Mouse (Mus musculus) urinary bladder, adult 2 months (tissue): ENCODE data around the gene Hemgn. TPM values are rescaled to one million over a fixed set of nuclear protein-coding genes. Genes with fewer than 3 reads are reported as not detected.
A peak's percentile ranks its signal among the peaks of the same experiment; 100 is the strongest.

Experiments used
- DNase-seq: peaks from one replicate; pipeline ENCODE4 v3.0.0; 2022; ENCODE audit warnings: low spot score
- polyA plus RNA-seq: library from polyadenylated mRNA; depleted of rRNA; stranded (reverse); fragments of >200 nt; gene quantifications from 2 replicates; pipeline ENCODE4 v1.2.3, GENCODE M21; 2012; rRNA removed

Gene Hemgn
- 0.06 and 0.07 TPM in 2 replicates for polyA plus RNA-seq

- no peak for DNase-seq
Observed at GRCm38 (mm10) chr4:46413406-46413805, at the start of gene Hemgn. Gene Hemgn, minus strand, starts transcription at chr4:46413506.

GRCm38 (mm10) chr4:46458411-46458810, 45.1 kb upstream of the Hemgn start:
- no peak for DNase-seq

- DNase-seq: no peak
Observed at GRCm38 (mm10) chr4:46457186-46457585, 43.9 kb upstream of the Hemgn start.

GRCm38 (mm10) chr4:46456762-46457161, 43.5 kb upstream of the Hemgn start:
- no peak for DNase-seq

- no peak for DNase-seq
Observed at GRCm38 (mm10) chr4:46454097-46454864, 41.0 kb upstream of the Hemgn start.

- no peak for DNase-seq
Observed at GRCm38 (mm10) chr4:46452855-46453719, 39.8 kb upstream of the Hemgn start.

GRCm38 (mm10) chr4:46452481-46452850, 39.2 kb upstream of the Hemgn start:
- peak; percentile 50 for DNase-seq

- DNase-seq: peak; percentile 86
Observed at GRCm38 (mm10) chr4:46451758-46452480, 38.6 kb upstream of the Hemgn start.

- no peak for DNase-seq
Observed at GRCm38 (mm10) chr4:46451240-46451757, 38.0 kb upstream of the Hemgn start.

- DNase-seq: peak; percentile 94
Observed at GRCm38 (mm10) chr4:46450519-46451131, 37.3 kb upstream of the Hemgn start, which contains the start of gene Anp32b. Gene Anp32b, plus strand, starts transcription at chr4:46450902.

- no peak for DNase-seq
Observed at GRCm38 (mm10) chr4:46450020-46450518, 36.8 kb upstream of the Hemgn start.

- no peak for DNase-seq
Observed at GRCm38 (mm10) chr4:46448886-46449285, 35.6 kb upstream of the Hemgn start.

- no peak for DNase-seq
Observed at GRCm38 (mm10) chr4:46447461-46447860, 34.2 kb upstream of the Hemgn start.

GRCm38 (mm10) chr4:46445237-46445945, 32.1 kb upstream of the Hemgn start:
- no peak for DNase-seq

GRCm38 (mm10) chr4:46442501-46442900, 29.2 kb upstream of the Hemgn start:
- DNase-seq: no peak

GRCm38 (mm10) chr4:46432339-46433036, 19.2 kb upstream of the Hemgn start:
- no peak for DNase-seq

- DNase-seq: no peak
Observed at GRCm38 (mm10) chr4:46428903-46429499, 15.7 kb upstream of the Hemgn start.

GRCm38 (mm10) chr4:46422625-46423024, 9.3 kb upstream of the Hemgn start:
- no peak for DNase-seq

GRCm38 (mm10) chr4:46418851-46419250, 5.5 kb upstream of the Hemgn start:
- no peak for DNase-seq

GRCm38 (mm10) chr4:46417491-46417890, 4.2 kb upstream of the Hemgn start:
- no peak for DNase-seq
